Mouse (Mus musculus): ENCODE data around the gene Abca16.

GRCm38 (mm10) chr7:120553181-120553551, 143.7 kb downstream of the Abca16 start:
- TF ChIP-seq CTCF (IDR thresholded peaks at IDR 0.05; ENCODE audit: low read depth, low read length) (no peak), POLR2A (IDR thresholded peaks at IDR 0.05; ENCODE audit: extremely low read depth, insufficient read depth, low read length) (no peak)
